Mouse (Mus musculus): ENCODE results near the gene Dgkq.

DNA sequence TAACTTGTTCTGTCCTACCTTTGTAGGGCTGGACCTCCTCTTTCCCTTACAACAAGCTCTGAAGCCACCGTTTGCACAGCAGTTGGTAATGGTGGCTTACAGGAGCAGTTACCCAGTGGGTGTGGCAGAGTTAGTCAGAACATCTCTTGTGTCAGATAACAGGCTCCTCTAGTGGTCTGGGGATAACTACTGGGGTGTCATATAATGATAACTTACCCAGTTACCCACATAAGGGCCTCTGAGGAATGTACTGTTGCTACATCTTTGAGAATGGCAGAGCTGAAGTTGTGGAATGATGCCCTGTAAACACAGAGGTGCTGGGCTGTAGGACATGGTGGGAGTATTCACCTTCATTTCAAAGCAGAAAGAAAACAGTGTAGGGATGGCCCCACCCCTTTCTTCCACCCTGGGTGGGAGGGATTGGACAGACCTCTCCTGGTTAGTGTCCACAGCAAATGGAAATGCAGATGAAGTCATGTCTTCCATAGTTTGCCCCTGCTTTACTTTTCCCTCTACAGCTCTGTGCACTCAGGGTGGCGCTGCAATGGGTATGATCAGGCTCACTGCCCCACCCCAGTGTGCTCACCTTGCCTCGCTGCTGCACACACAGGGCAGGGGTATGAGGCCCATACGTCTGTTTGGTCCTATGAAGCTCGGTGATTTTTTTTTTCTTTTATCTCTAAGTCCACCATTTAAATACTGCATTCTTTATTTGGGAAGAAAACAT lies 7.5 kb upstream of the Dgkq start:
- TF ChIP-seq TAL1 (IDR thresholded peaks at IDR 0.05; ENCODE audit: low read length) (no peak), GATA1 (IDR thresholded peaks at IDR 0.05; ENCODE audit: low read length) (no peak)
